Mouse (Mus musculus) CH12.LX (cell line): Measurements from ENCODE around the gene Srcin1. TPM values are rescaled to one million over a fixed set of nuclear protein-coding genes. Genes with fewer than 3 reads are reported as not detected.

Experiments used
- DNase-seq: peaks from one replicate; pipeline ENCODE4 v3.0.0-alpha.2; 2013; ENCODE audit errors: extremely low read depth
- H3K27ac ChIP-seq: 2 replicates; pipeline ENCODE4 v1.5.1; 2012; ENCODE audit warnings: low read depth, mild to moderate bottlenecking, control low read depth, moderate library complexity; ENCODE audit not compliant: insufficient read depth
- H3K27me3 ChIP-seq: replicated peaks from 2 replicates; pipeline ENCODE3; 2012; ENCODE audit warnings: inconsistent platforms
- H3K36me3 ChIP-seq, 2 experiments: replicated peaks in 1 of 2; 2 replicates each; pipeline versions ENCODE3 to v1.6.1; 2012; ENCODE audit warnings: inconsistent platforms in 1 of 2, low read length in 1 of 2, mild to moderate bottlenecking in 1 of 2, mixed read lengths in 1 of 2, moderate library complexity in 1 of 2; ENCODE audit not compliant: control insufficient read depth in 1 of 2, insufficient read depth in 1 of 2
- H3K4me1 ChIP-seq, 2 experiments: 2 replicates each; pipeline ENCODE4 v1.6.1; 2012; ENCODE audit warnings: inconsistent platforms in 1 of 2, moderate library complexity in 1 of 2; ENCODE audit not compliant: insufficient read depth in 2 of 2, control insufficient read depth in 1 of 2
- H3K4me2 ChIP-seq: 2 replicates; pipeline ENCODE4 v1.6.1; 2012; ENCODE audit warnings: low read depth, mild to moderate bottlenecking, control low read depth; ENCODE audit not compliant: poor library complexity, insufficient read depth, severe bottlenecking
- H3K4me3 ChIP-seq, 3 experiments: fragments of 150-350 bp in 1 of 3; sonication (generic) in 1 of 3; replicated peaks in 1 of 3; 2 replicates each; pipeline versions ENCODE3 to v1.5.1; 2011 to 2012; ENCODE audit warnings: low read depth in 2 of 3, low read length in 2 of 3, mild to moderate bottlenecking in 2 of 3, moderate library complexity in 2 of 3, control low read depth in 1 of 3, improper control_type of control experiment in 1 of 3, inconsistent platforms in 1 of 3, mixed read lengths in 1 of 3; ENCODE audit not compliant: poor library complexity in 1 of 3
- H3K79me2 ChIP-seq: replicated peaks from 2 replicates; pipeline ENCODE4 v1.6.1; 2012; ENCODE audit warnings: mild to moderate bottlenecking, moderate library complexity; ENCODE audit not compliant: control insufficient read depth, poor library complexity, insufficient read depth, severe bottlenecking; ENCODE audit errors: extremely low read depth
- H3K9ac ChIP-seq: 2 replicates; pipeline ENCODE4 v1.6.1; 2012; ENCODE audit warnings: low read depth, mild to moderate bottlenecking, control low read depth, moderate library complexity; ENCODE audit not compliant: insufficient read depth
- H3K9me3 ChIP-seq: replicated peaks from 2 replicates; pipeline ENCODE3; 2012; ENCODE audit warnings: low read length, inconsistent platforms, mixed read lengths
- BHLHE40 ChIP-seq: IDR thresholded peaks from 2 replicates; pipeline ENCODE4 v1.6.1; 2011; ENCODE audit warnings: mild to moderate bottlenecking, low read depth, low read length, improper control_type of control experiment
- E2F4 ChIP-seq: IDR thresholded peaks from 2 replicates; pipeline ENCODE4 v1.6.1; 2011; ENCODE audit warnings: low read depth, low read length, improper control_type of control experiment; ENCODE audit not compliant: insufficient replicate concordance
- EP300 ChIP-seq: IDR thresholded peaks from 2 replicates; pipeline ENCODE4 v1.6.1; 2011; ENCODE audit warnings: low read length, improper control_type of control experiment
- GABPA ChIP-seq: IDR thresholded peaks from 2 replicates; pipeline ENCODE4 v1.6.1; 2012; ENCODE audit warnings: low read depth, low read length, improper control_type of control experiment, inconsistent platforms; ENCODE audit not compliant: insufficient replicate concordance
- HCFC1 ChIP-seq: IDR thresholded peaks from 2 replicates; pipeline ENCODE4 v1.6.1; 2012; ENCODE audit warnings: low read depth, mild to moderate bottlenecking, inconsistent platforms, low read length, improper control_type of control experiment
- JUN ChIP-seq: IDR thresholded peaks from 2 replicates; pipeline ENCODE4 v1.6.1; 2011; ENCODE audit warnings: low read depth, mild to moderate bottlenecking, low read length, improper control_type of control experiment, moderate library complexity; ENCODE audit not compliant: insufficient read depth
- JUND ChIP-seq: conservative IDR thresholded peaks from 2 replicates; pipeline ENCODE4 v1.6.1; 2011; ENCODE audit warnings: low read depth, low read length, improper control_type of control experiment
- MAFK ChIP-seq: IDR thresholded peaks from 2 replicates; pipeline ENCODE4 v1.6.1; 2011; ENCODE audit warnings: low read length, improper control_type of control experiment; ENCODE audit not compliant: insufficient replicate concordance
- MAX ChIP-seq: IDR thresholded peaks from 2 replicates; pipeline ENCODE4 v1.6.1; 2011; ENCODE audit warnings: low read length, improper control_type of control experiment
- MXI1 ChIP-seq: IDR thresholded peaks from 2 replicates; pipeline ENCODE4 v1.6.1; 2011; ENCODE audit warnings: mild to moderate bottlenecking, low read depth, low read length, improper control_type of control experiment
- NELFE ChIP-seq: IDR thresholded peaks from 2 replicates; pipeline ENCODE4 v1.6.1; 2011; ENCODE audit warnings: low read depth, low read length, improper control_type of control experiment
- PAX5 ChIP-seq: IDR thresholded peaks from 2 replicates; pipeline ENCODE4 v1.6.1; 2012; ENCODE audit warnings: low read length, inconsistent platforms, mixed read lengths
- POLR2A ChIP-seq: IDR thresholded peaks from 2 replicates; pipeline ENCODE4 v1.6.1; 2011; ENCODE audit warnings: low read depth, mild to moderate bottlenecking, improper control_type of control experiment, low read length
- POLR2AphosphoS2 ChIP-seq: IDR thresholded peaks from 2 replicates; pipeline ENCODE4 v1.6.1; 2011; ENCODE audit warnings: low read depth, low read length, improper control_type of control experiment
- RAD21 ChIP-seq: IDR thresholded peaks from 2 replicates; pipeline ENCODE4 v1.6.1; 2011; ENCODE audit warnings: low read depth, mild to moderate bottlenecking, low read length, improper control_type of control experiment, moderate library complexity
- RCOR1 ChIP-seq: conservative IDR thresholded peaks from 2 replicates; pipeline ENCODE4 v1.6.1; 2012; ENCODE audit warnings: low read depth, mild to moderate bottlenecking, inconsistent platforms, low read length, improper control_type of control experiment
- TBP ChIP-seq: conservative IDR thresholded peaks from 2 replicates; pipeline ENCODE4 v1.6.1; 2011; ENCODE audit warnings: low read depth, low read length, improper control_type of control experiment
- TCF12 ChIP-seq: IDR thresholded peaks from 2 replicates; pipeline ENCODE4 v1.6.1; 2014; ENCODE audit warnings: low read depth, mild to moderate bottlenecking, inconsistent platforms, low read length, improper control_type of control experiment
- UBTF ChIP-seq: IDR thresholded peaks from 2 replicates; pipeline ENCODE4 v1.6.1; 2012; ENCODE audit warnings: low read depth, mild to moderate bottlenecking, inconsistent platforms, low read length, improper control_type of control experiment, moderate library complexity
- ZC3H11A ChIP-seq: IDR thresholded peaks from 2 replicates; pipeline ENCODE4 v1.6.1; 2012; ENCODE audit warnings: low read depth, mild to moderate bottlenecking, inconsistent platforms, low read length, improper control_type of control experiment
- dilution Hi-C: fragments of 300-500 bp; cut with MboI; formaldehyde crosslinking; loops from 2 replicates; pipeline ENCODE4 v1.14.3; 2020; ENCODE audit warnings: low sequenced_read_pairs; ENCODE audit not compliant: extremely low pct_unique_long_range_greater_than_20kb, extremely low pct_ligation_motif_present
- in situ Hi-C: fragments of 300-500 bp; cut with MboI; formaldehyde crosslinking; loops from 3 replicates; pipeline ENCODE4 v1.14.3; 2019; ENCODE audit warnings: low sequenced_read_pairs, low pct_ligation_motif_present, low pct_unique_long_range_greater_than_20kb, mixed read lengths
- polyA plus RNA-seq: library from polyadenylated mRNA; unstranded; fragments of >175 nt; gene quantifications from 2 replicates; pipeline ENCODE4 v1.2.1, GENCODE M21; 2012; ENCODE audit warnings: low read depth; ENCODE audit not compliant: insufficient read length
- total RNA-seq, 2 experiments: library from RNA; depleted of rRNA; stranded (reverse); fragments of 300-350 nt in 1 of 2; fragments of >200 nt in 1 of 2; gene quantifications; 2 replicates each; pipeline ENCODE4 v1.2.3; 2012 to 2014

Srcin1 gene
- total and polyA plus RNA-seq, 3 experiments: 0.08 to 0.09 TPM; not detected in 1

DNA sequence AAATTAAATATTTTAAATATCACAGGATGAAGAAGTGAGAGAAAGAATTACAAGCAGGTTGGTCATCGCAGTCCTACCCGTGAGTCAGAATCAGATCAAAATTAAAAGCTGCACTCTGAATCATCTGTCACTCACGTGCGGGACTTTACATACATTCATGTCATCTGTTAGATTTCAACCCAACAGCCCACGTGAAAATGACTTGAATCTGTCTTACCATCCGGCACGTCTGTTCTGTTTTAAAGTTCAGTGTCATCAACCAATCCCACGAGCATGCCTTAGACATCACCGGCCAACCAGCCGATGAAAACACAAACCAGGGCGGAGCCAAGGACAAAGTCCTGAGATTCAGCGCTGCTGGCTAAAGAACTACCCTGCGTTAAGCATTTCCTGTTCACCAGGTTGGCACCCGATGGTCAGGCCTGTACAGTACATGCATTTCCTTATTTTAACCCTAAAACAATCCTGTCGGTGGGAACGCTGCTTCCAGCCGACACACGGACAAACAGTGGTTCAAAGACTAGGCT is 47.6 kb downstream of the Srcin1 start:
- H3K9ac ChIP-seq: no peak overlapping the region
- no peaks in the 10 kb centered on the region for H3K9me3 ChIP-seq
- H3K27me3 ChIP-seq: peaks cover 91% of the 10 kb centered on the region
- dilution Hi-C loops (no loop called here), in situ Hi-C loops (no loop called here)
- H3K4me1 ChIP-seq: peaks cover 7 to 21% of the 10 kb centered on the region in 2 experiments; a peak in 3 of 4 replicates
- H3K4me2 ChIP-seq: no peak overlapping the region
- DNase-seq: no peak
- H3K36me3 ChIP-seq: no peaks in the 10 kb centered on the region
- no peak overlapping the region for H3K4me3 ChIP-seq
- no peak overlapping the region for H3K27ac ChIP-seq
- H3K79me2 ChIP-seq: no peaks in the 10 kb centered on the region
- TF ChIP-seq POLR2A (no peak), BHLHE40 (peak; percentile 37; the same call in 1 of the 2 replicates), EP300 (no peak), RAD21 (no peak)

- DNase-seq: no peak
- Histone ChIP-seq H3K36me3 (no peaks in the 10 kb centered on the region), H3K4me3 (no peak overlapping the region), H3K27ac (no peak overlapping the region), H3K4me1 (no peaks in the 10 kb centered on the region), H3K4me2 (no peak overlapping the region), H3K27me3 (peaks cover 96% of the 10 kb centered on the region), H3K79me2 (no peaks in the 10 kb centered on the region), H3K9me3 (no peaks in the 10 kb centered on the region), H3K9ac (no peak overlapping the region)
- no peak for TF ChIP-seq MAX
- no peak for TF ChIP-seq TBP
- TF ChIP-seq HCFC1: no peak
- no peak for TF ChIP-seq UBTF
- no peak for TF ChIP-seq JUN
- TF ChIP-seq JUND: no peak
- TF ChIP-seq ZC3H11A: no peak
- no peak for TF ChIP-seq PAX5
- TF ChIP-seq MAFK: no peak
- no peak for TF ChIP-seq POLR2AphosphoS2
- TF ChIP-seq TCF12: no peak
- no peak for TF ChIP-seq NELFE
- no peak for TF ChIP-seq GABPA
- TF ChIP-seq E2F4: no peak
- TF ChIP-seq MXI1: no peak
- TF ChIP-seq RCOR1: no peak
- in situ Hi-C loops (no loop called here), dilution Hi-C loops (no loop called here)
These were observed 50.7 kb downstream of the Srcin1 start for GRCm38 (mm10) chr11:97525313-97525712.
